Mouse (Mus musculus): ENCODE data around the gene Igf1r. TPM values are rescaled to one million over a fixed set of nuclear protein-coding genes. Genes with fewer than 3 reads are reported as not detected.

Gene Igf1r
- polyA plus RNA-seq, 1 experiment from 2014 or later = 25.2 TPM

- no peak overlapping the region for H3K4me2 ChIP-seq
- no peak overlapping the region for H3K9ac ChIP-seq
- no peaks in the 10 kb centered on the region for H3K9me3 ChIP-seq (replicated peaks)
- ATAC-seq = no peak
- 67% methylated on average over 13 of the region's 13 CpGs for whole genome bisulfite sequencing
- no peaks in the 10 kb centered on the region for H3K36me3 ChIP-seq (ENCODE audit: poor library complexity, severe bottlenecking)
- peaks cover 46% of the 10 kb centered on the region for H3K4me1 ChIP-seq
- H3K4me3 ChIP-seq = no peak overlapping the region
- no peaks in the 10 kb centered on the region for H3K27me3 ChIP-seq
- no peak overlapping the region for H3K27ac ChIP-seq
Measured at GRCm38 (mm10) chr7:68062170-68062848, 109.7 kb downstream of the Igf1r start.

GRCm38 (mm10) chr7:68062849-68063208 is 110.2 kb downstream of the Igf1r start:
- no peaks in the 10 kb centered on the region for H3K9me3 ChIP-seq (replicated peaks)
- 19% methylated on average over 5 of the region's 5 CpGs for WGBS
- H3K4me2 ChIP-seq = no peak overlapping the region
- H3K36me3 ChIP-seq (ENCODE audit: poor library complexity, severe bottlenecking) = no peaks in the 10 kb centered on the region
- H3K27ac ChIP-seq = no peak overlapping the region
- peaks cover 41% of the 10 kb centered on the region for H3K4me1 ChIP-seq
- ATAC-seq = no peak
- no peak overlapping the region for H3K9ac ChIP-seq
- no peaks in the 10 kb centered on the region for H3K27me3 ChIP-seq
- H3K4me3 ChIP-seq = no peak overlapping the region

GRCm38 (mm10) chr7:68063711-68064110 is 111.1 kb downstream of the Igf1r start:
- H3K9me3 ChIP-seq (replicated peaks) = no peaks in the 10 kb centered on the region
- H3K4me2 ChIP-seq = no peak overlapping the region
- WGBS = 88% methylated on average over 9 of the region's 9 CpGs
- no peak overlapping the region for H3K4me3 ChIP-seq
- H3K9ac ChIP-seq = no peak overlapping the region
- H3K27ac ChIP-seq = no peak overlapping the region
- H3K4me1 ChIP-seq = peaks cover 42% of the 10 kb centered on the region
- H3K36me3 ChIP-seq (ENCODE audit: poor library complexity, severe bottlenecking) = no peaks in the 10 kb centered on the region
- H3K27me3 ChIP-seq = no peaks in the 10 kb centered on the region
- no peak for ATAC-seq

- Histone ChIP-seq H3K4me1 (peaks cover 44% of the 10 kb centered on the region), H3K4me2 (no peak overlapping the region), H3K9ac (no peak overlapping the region), H3K27ac (no peak overlapping the region), H3K27me3 (no peaks in the 10 kb centered on the region), H3K4me3 (no peak overlapping the region), H3K36me3 (ENCODE audit: poor library complexity, severe bottlenecking) (no peaks in the 10 kb centered on the region), H3K9me3 (replicated peaks) (no peaks in the 10 kb centered on the region)
- WGBS = 92% methylated on average over 8 of the region's 8 CpGs
- no peak for ATAC-seq
Measured at GRCm38 (mm10) chr7:68064120-68064519, 111.5 kb downstream of the Igf1r start.

- H3K4me3 ChIP-seq = no peak overlapping the region
- H3K27me3 ChIP-seq = no peaks in the 10 kb centered on the region
- no peak overlapping the region for H3K27ac ChIP-seq
- H3K4me1 ChIP-seq = peaks cover 50% of the 10 kb centered on the region
- H3K36me3 ChIP-seq (ENCODE audit: poor library complexity, severe bottlenecking) = no peaks in the 10 kb centered on the region
- no peak overlapping the region for H3K4me2 ChIP-seq
- no peaks in the 10 kb centered on the region for H3K9me3 ChIP-seq (replicated peaks)
- peak; percentile 28; the same call in 1 of the 2 replicates for ATAC-seq
- H3K9ac ChIP-seq = no peak overlapping the region
- 33% methylated on average over 11 of the region's 11 CpGs for WGBS
Measured at GRCm38 (mm10) chr7:68064647-68065362, 112.2 kb downstream of the Igf1r start.

GRCm38 (mm10) chr7:68065904-68066303 is 113.3 kb downstream of the Igf1r start:
- H3K4me3 ChIP-seq = no peak overlapping the region
- H3K4me2 ChIP-seq = no peak overlapping the region
- H3K9ac ChIP-seq = no peak overlapping the region
- ATAC-seq = no peak
- H3K36me3 ChIP-seq (ENCODE audit: poor library complexity, severe bottlenecking) = no peaks in the 10 kb centered on the region
- WGBS = 94% methylated on average over 6 of the region's 6 CpGs
- H3K27me3 ChIP-seq = no peaks in the 10 kb centered on the region
- H3K9me3 ChIP-seq (replicated peaks) = no peaks in the 10 kb centered on the region
- H3K4me1 ChIP-seq = peaks cover 61% of the 10 kb centered on the region
- H3K27ac ChIP-seq = no peak overlapping the region

- peaks cover 57% of the 10 kb centered on the region for H3K4me1 ChIP-seq
- no peaks in the 10 kb centered on the region for H3K9me3 ChIP-seq (replicated peaks)
- H3K27me3 ChIP-seq = no peaks in the 10 kb centered on the region
Measured at GRCm38 (mm10) chr7:68067321-68067720, 114.7 kb downstream of the Igf1r start.

GRCm38 (mm10) chr7:68069324-68069723 is 116.7 kb downstream of the Igf1r start:
- Histone ChIP-seq H3K4me3 (no peak overlapping the region), H3K36me3 (ENCODE audit: poor library complexity, severe bottlenecking) (no peaks in the 10 kb centered on the region), H3K4me2 (no peak overlapping the region), H3K9me3 (replicated peaks) (no peaks in the 10 kb centered on the region), H3K9ac (no peak overlapping the region), H3K27ac (no peak overlapping the region), H3K27me3 (no peaks in the 10 kb centered on the region), H3K4me1 (peaks cover 54% of the 10 kb centered on the region)
- no peak for ATAC-seq
- 79% methylated on average over 7 of the region's 7 CpGs for WGBS

More at GRCm38 (mm10) chr7:68067321-68067720, 114.7 kb downstream of the Igf1r start:
- H3K36me3 ChIP-seq (ENCODE audit: poor library complexity, severe bottlenecking) = no peaks in the 10 kb centered on the region
- no peak overlapping the region for H3K27ac ChIP-seq
- H3K4me2 ChIP-seq = no peak overlapping the region
- no peak for ATAC-seq
- WGBS = 97% methylated on average over 4 of the region's 4 CpGs
- no peak overlapping the region for H3K9ac ChIP-seq
- H3K4me3 ChIP-seq = no peak overlapping the region

- Histone ChIP-seq H3K9ac (no peak overlapping the region), H3K4me3 (no peak overlapping the region), H3K36me3 (ENCODE audit: poor library complexity, severe bottlenecking) (no peaks in the 10 kb centered on the region), H3K9me3 (replicated peaks) (no peaks in the 10 kb centered on the region), H3K4me2 (no peak overlapping the region), H3K27me3 (no peaks in the 10 kb centered on the region), H3K4me1 (peaks cover 47% of the 10 kb centered on the region), H3K27ac (no peak overlapping the region)
- WGBS = 31% methylated on average over 3 of the region's 3 CpGs
- ATAC-seq = no peak
Measured at GRCm38 (mm10) chr7:68070030-68070429, 117.4 kb downstream of the Igf1r start.

GRCm38 (mm10) chr7:68070626-68071025 is 118.0 kb downstream of the Igf1r start:
- peaks cover 46% of the 10 kb centered on the region for H3K4me1 ChIP-seq

GRCm38 (mm10) chr7:68071050-68071449 is 118.4 kb downstream of the Igf1r start:
- Histone ChIP-seq H3K9me3 (replicated peaks) (no peaks in the 10 kb centered on the region), H3K9ac (no peak overlapping the region), H3K27ac (no peak overlapping the region), H3K4me1 (peaks cover 46% of the 10 kb centered on the region), H3K36me3 (ENCODE audit: poor library complexity, severe bottlenecking) (no peaks in the 10 kb centered on the region), H3K4me3 (no peak overlapping the region), H3K27me3 (no peaks in the 10 kb centered on the region), H3K4me2 (no peak overlapping the region)
- ATAC-seq = no peak
- 83% methylated on average over 3 of the region's 3 CpGs for WGBS

More at GRCm38 (mm10) chr7:68070626-68071025, 118.0 kb downstream of the Igf1r start:
- ATAC-seq = peak; percentile 90
- Histone ChIP-seq H3K36me3 (ENCODE audit: poor library complexity, severe bottlenecking) (no peaks in the 10 kb centered on the region), H3K27ac (no peak overlapping the region), H3K4me2 (no peak overlapping the region), H3K9me3 (replicated peaks) (no peaks in the 10 kb centered on the region), H3K4me3 (no peak overlapping the region), H3K27me3 (no peaks in the 10 kb centered on the region), H3K9ac (no peak overlapping the region)
- WGBS = 11% methylated on average over 7 of the region's 7 CpGs

GRCm38 (mm10) chr7:68071749-68072148 is 119.1 kb downstream of the Igf1r start:
- peaks cover 46% of the 10 kb centered on the region for H3K4me1 ChIP-seq
- H3K27me3 ChIP-seq = no peaks in the 10 kb centered on the region
- H3K4me3 ChIP-seq = no peak overlapping the region
- no peaks in the 10 kb centered on the region for H3K9me3 ChIP-seq (replicated peaks)
- H3K27ac ChIP-seq = no peak overlapping the region
- 86% methylated on average over 11 of the region's 11 CpGs for WGBS
- H3K9ac ChIP-seq = no peak overlapping the region
- no peaks in the 10 kb centered on the region for H3K36me3 ChIP-seq (ENCODE audit: poor library complexity, severe bottlenecking)
- ATAC-seq = no peak
- no peak overlapping the region for H3K4me2 ChIP-seq
